Mouse (Mus musculus) CH12.LX (cell line): ENCODE measurements around the gene Gripap1.

Source experiments
- CTCF ChIP-seq, 2 experiments: IDR thresholded peaks in 1 of 2; conservative IDR thresholded peaks in 1 of 2; 2 replicates each; pipeline ENCODE4 v1.5.1; 2011 to 2012; ENCODE audit warnings: low read depth in 2 of 2, low read length in 2 of 2, improper control_type of control experiment in 1 of 2, inconsistent platforms in 1 of 2, mild to moderate bottlenecking in 1 of 2, moderate library complexity in 1 of 2
- EP300 ChIP-seq: IDR thresholded peaks from 2 replicates; pipeline ENCODE4 v1.6.1; 2011; ENCODE audit warnings: low read length, improper control_type of control experiment
- MAFK ChIP-seq: IDR thresholded peaks from 2 replicates; pipeline ENCODE4 v1.6.1; 2011; ENCODE audit warnings: low read length, improper control_type of control experiment; ENCODE audit not compliant: insufficient replicate concordance
- POLR2A ChIP-seq: IDR thresholded peaks from 2 replicates; pipeline ENCODE4 v1.6.1; 2011; ENCODE audit warnings: low read depth, mild to moderate bottlenecking, improper control_type of control experiment, low read length
- POLR2AphosphoS2 ChIP-seq: IDR thresholded peaks from 2 replicates; pipeline ENCODE4 v1.6.1; 2011; ENCODE audit warnings: low read depth, low read length, improper control_type of control experiment
- RCOR1 ChIP-seq: conservative IDR thresholded peaks from 2 replicates; pipeline ENCODE4 v1.6.1; 2012; ENCODE audit warnings: low read depth, mild to moderate bottlenecking, inconsistent platforms, low read length, improper control_type of control experiment
- ZMIZ1 ChIP-seq: IDR thresholded peaks from 2 replicates; pipeline ENCODE4 v1.6.1; 2012; ENCODE audit warnings: low read depth, mild to moderate bottlenecking, inconsistent platforms, low read length, improper control_type of control experiment
- ZNF384 ChIP-seq: IDR thresholded peaks from 2 replicates; pipeline ENCODE4 v1.6.1; 2012; ENCODE audit warnings: low read depth, low read length, improper control_type of control experiment, inconsistent platforms

DNA sequence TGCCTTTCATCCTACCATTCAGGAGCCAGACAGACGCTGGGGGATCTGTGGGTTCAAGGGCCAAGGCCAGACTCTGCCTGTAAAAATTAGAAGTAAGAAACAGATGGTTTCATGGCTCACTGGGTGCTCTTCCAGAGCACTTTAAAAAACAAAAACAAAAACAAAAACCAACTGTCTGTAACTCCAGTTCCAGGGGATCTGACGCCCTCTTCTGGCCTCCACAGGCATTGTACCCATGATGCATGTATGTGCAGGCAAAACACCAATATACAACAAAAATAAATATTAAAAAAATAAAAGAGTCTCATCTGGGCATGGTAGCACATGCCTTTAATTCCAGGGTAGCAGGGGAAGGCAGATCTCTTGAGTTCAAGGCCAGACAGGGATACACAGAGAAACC, 16.8 kb upstream of the Gripap1 start:
- peak; percentile 24 to 53; a peak in 2 of 4 replicates for TF ChIP-seq CTCF (conservative IDR thresholded peaks at IDR 0.05 in 1 of 2, IDR thresholded peaks at IDR 0.05 in 1 of 2; ENCODE audit: low read depth in 2 of 2, low read length in 2 of 2)
- no peak for TF ChIP-seq POLR2AphosphoS2
- no peak for TF ChIP-seq POLR2A
- TF ChIP-seq ZNF384 = no peak
- TF ChIP-seq EP300 = no peak
- no peak for TF ChIP-seq ZMIZ1
- no peak for TF ChIP-seq MAFK
- TF ChIP-seq RCOR1 = no peak
